Mouse (Mus musculus): ENCODE data around the gene Platr17. TPM values are rescaled to one million over a fixed set of nuclear protein-coding genes. Genes with fewer than 3 reads are reported as not detected.

Platr17 gene
- polyA plus RNA-seq, 1 experiment from 2014 or later, result not detected

DNA sequence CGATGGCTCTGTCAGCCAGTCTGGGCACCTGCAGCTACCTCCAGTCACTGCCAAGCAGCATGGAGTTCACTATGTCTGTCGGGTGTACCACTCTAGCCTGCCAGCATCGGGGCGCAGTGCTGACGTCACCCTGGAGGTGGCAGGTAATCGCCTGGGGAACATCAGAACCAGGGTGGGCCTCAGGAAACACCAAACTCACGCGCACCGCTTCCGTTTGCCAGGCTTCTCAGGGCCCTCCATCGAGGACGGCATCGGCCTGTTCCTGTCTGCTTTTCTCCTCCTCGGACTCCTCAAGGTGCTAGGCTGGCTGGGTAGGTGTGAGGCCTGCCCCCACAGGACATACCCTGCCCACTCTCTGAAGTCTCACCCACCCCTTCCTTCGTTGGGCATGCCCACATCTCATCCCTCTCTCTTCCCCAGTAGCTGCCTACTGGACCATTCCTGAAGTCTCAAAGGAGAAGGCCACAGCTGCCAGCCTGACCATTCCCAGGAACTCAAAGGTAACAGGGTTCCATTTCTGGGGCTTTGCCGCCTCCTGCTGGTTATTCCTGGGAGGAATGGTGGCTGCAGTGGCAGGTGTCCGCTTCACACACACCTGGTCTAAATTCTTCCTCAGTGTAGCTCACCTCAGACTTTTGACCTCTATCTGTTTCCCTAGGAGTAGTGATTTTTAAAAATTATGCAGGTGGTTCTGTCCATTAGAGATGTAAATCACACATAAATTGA lies 21.4 kb downstream of the Platr17 start:
- no peak overlapping the region for H3K4me2 ChIP-seq
- no peak for ATAC-seq (ENCODE audit: low FRiP score)
- H3K36me3 ChIP-seq (replicated peaks), result peaks cover 23% of the 10 kb centered on the region
- H3K9me3 ChIP-seq, result no peaks in the 10 kb centered on the region
- H3K27ac ChIP-seq, result no peak overlapping the region
- no peaks in the 10 kb centered on the region for H3K27me3 ChIP-seq
- peaks cover 23% of the 10 kb centered on the region for H3K4me1 ChIP-seq
- H3K4me3 ChIP-seq (replicated peaks), result no peak overlapping the region
- 78% methylated on average over 17 of the region's 17 CpGs for WGBS
- H3K9ac ChIP-seq, result no peak overlapping the region

DNA sequence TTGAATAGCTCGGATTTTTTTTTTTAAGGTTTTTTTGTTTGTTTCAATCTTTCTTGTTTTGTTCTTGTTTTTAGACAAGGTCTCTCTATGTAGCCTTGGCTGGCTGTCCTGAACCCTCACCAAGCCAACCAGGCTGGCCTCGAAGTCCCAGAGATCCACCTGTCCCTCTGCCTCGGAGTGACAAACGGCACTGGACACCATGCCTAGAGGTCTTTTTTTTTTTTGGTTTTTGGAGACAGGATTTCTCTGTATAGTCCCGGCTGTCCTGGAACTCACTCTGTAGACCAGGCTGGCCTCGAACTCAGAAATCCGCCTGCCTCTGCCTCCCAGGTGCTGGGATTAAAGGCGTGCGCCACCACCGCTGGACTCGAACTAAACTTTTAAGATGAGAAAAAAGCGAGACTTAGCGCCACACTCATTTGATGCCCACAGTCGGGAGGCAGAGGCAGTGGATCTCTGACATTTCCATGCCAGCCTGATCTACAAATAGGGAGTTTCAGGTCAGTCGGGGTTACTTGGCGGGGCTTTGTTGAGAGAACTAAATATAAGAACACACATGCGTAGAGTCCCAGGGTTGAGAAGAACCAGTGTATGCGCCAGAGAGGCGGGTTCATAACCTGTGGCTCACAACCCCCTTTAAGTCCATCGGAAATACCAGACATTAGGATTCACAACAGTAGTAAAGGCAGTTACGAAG lies 23.5 kb downstream of the Platr17 start:
- H3K9me3 ChIP-seq, result no peaks in the 10 kb centered on the region
- peak overlapping the region; percentile 84 for H3K4me3 ChIP-seq (replicated peaks)
- peaks cover 25% of the 10 kb centered on the region for H3K4me1 ChIP-seq
- H3K27ac ChIP-seq, result no peak overlapping the region
- H3K9ac ChIP-seq, result peak overlapping the region; percentile 94
- WGBS, result 64% methylated on average over 21 of the region's 21 CpGs
- H3K36me3 ChIP-seq (replicated peaks), result peaks cover 37% of the 10 kb centered on the region
- ATAC-seq (ENCODE audit: low FRiP score), result no peak
- H3K27me3 ChIP-seq, result no peaks in the 10 kb centered on the region
- H3K4me2 ChIP-seq, result peak overlapping the region; percentile 100

DNA sequence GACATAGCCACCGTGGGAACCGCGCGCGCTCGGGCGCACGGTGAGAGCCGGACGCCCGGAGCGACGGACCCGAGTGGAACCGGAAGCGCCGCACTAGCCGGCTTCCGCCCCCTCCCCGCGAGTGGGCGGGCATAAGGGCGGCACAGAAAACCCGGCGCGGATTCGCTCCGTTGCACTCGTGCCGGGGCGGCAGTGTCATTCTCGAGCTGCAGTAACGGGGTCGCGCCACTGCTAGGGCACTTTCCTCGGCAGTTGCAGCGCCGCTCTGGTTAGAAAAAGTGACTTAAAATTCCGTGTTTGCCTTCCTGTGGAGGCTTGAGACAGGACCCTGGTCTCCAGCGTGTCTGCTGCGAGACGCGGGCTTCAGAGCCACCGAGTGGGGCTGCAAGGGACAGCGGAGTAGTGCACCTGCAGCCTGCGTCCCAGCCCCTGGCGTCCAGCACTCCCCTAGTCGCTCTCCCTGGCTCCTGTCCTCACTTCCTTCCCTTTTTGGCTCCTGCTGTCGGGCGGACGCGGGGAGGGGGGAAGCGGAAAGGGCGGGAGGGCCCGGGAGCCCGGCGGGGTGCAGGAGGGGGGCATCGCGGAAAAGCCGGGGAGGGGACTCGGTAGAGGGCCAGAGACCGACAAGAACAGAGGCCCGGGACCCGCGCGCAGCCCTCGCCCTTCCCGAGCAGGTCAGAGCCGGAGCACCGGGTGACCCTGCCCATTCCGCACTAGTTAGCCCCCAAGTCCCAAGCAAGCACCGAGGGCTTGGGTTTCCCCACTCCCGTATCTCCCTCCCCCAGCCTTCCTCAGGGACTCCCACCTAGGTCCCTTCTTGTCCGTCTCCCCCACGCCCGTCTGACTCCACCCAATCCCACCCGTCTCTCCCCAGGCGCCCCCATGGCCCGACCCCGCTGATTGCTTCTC lies 24.7 kb downstream of the Platr17 start, which contains the start of gene Rgl2:
Gene Rgl2, plus strand, starts transcription at position 173 of the 909 bp plus-strand sequence.
- Histone ChIP-seq H3K4me2 (peak within 1 kb of the TSS; percentile 100), H3K36me3 (replicated peaks) (peaks cover 50% of the 10 kb centered on the region), H3K4me1 (peaks cover 25% of the 10 kb centered on the region), H3K27ac (peak within 1 kb of the TSS; percentile 97), H3K4me3 (replicated peaks) (peak within 1 kb of the TSS; percentile 84), H3K9ac (peak within 1 kb of the TSS; percentile 94), H3K27me3 (no peaks in the 10 kb centered on the region), H3K9me3 (no peaks in the 10 kb centered on the region)
- ATAC-seq (ENCODE audit: low FRiP score), result peak; percentile 88
- WGBS, result under 1% methylated on average over 66 of the region's 80 CpGs

DNA sequence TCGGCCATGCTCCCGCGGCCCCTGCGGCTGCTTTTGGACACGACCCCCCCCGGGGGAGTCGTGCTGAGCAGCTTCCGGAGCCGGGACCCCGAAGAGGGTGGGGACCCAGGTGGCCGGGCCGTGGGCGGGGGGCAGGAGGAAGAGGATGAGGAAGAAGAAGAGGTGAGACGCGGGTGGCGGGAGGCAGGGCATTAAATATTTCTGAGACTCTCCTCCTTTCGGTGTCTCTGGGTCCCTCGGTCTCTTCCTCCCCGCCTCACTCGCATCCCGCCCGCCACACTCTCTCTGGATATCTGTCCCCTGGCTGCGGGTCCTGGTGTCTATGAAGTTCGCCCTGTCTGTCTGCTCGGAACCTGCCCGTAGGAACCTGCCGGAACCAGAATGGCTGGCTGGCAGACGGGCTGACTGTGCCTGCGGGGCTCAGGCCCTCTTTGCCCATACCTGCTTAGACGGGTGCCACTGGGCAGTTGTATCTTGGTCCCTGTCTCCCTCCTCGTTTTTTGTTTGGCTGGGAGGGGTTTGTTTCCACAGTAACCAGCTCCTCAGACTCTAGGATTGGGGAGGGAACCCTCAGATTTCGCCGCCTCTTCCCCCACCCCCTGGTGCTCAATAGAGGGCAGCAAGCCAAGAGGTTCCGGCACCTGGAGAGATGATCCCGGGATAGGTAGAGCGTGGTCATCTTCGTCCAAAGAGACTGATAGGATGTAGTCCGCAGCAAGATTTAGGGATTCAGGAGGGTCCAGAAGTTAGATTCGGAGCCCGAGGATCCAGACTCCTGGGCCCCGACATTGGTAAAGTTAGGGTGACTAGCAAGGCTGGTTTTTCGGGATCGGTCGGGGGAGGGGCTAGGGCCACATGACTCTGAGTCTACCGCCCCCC lies 25.6 kb downstream of the Platr17 start:
- 0 out of 2 replicates have a peak, but pooled peaks have one; percentile 1 for ATAC-seq (ENCODE audit: low FRiP score)
- under 1% methylated on average over 45 of the region's 45 CpGs for WGBS

DNA sequence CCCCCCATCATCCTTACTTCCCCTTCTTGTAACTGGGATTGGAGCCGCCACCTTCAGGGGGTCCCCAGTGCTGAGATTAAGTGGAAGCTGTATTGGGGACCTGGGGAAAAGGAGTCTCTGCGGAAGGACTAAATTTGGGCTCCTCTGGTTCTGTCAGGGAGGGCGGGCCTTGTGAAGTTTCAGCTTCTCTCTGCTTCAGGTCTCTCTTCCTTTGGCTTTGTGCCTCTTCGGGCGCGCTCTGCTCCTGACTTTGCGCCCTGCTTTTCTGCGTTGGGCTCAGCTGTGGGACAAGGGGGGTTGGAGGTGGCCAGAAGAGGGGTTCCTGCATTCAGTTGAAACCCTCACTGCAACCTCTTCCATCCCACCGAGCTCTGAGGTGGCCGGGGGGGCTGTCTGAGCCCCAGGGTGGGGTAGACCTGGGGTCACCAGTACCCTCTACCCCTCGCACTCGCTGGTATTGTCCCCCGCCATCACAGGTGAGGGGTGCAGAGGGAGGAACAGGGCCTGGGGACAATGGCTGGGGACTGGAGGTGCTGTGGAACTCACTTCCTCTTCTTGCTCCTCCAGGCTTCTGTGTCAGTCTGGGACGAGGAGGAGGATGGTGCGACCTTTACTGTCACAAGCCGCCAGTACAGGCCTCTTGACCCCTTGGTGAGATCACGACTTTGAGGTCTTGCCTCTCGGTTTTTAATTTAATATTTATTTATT lies 26.4 kb downstream of the Platr17 start:
- Histone ChIP-seq H3K4me1 (peaks cover 25% of the 10 kb centered on the region), H3K9ac (peak overlapping the region; percentile 94), H3K27ac (no peak overlapping the region), H3K4me2 (peak overlapping the region; percentile 100), H3K4me3 (replicated peaks) (peak overlapping the region; percentile 84), H3K27me3 (no peaks in the 10 kb centered on the region), H3K9me3 (no peaks in the 10 kb centered on the region), H3K36me3 (replicated peaks) (peaks cover 52% of the 10 kb centered on the region)
- WGBS, result 41% methylated on average over 18 of the region's 18 CpGs
- ATAC-seq (ENCODE audit: low FRiP score), result no peak

More for the DNA sequence above, 25.6 kb downstream of the Platr17 start:
- Histone ChIP-seq H3K4me3 (replicated peaks) (peak overlapping the region; percentile 84), H3K4me1 (peaks cover 25% of the 10 kb centered on the region), H3K9ac (peak overlapping the region; percentile 94), H3K9me3 (no peaks in the 10 kb centered on the region), H3K27me3 (no peaks in the 10 kb centered on the region), H3K4me2 (peak overlapping the region; percentile 100), H3K27ac (peak overlapping the region; percentile 97), H3K36me3 (replicated peaks) (peaks cover 52% of the 10 kb centered on the region)

DNA sequence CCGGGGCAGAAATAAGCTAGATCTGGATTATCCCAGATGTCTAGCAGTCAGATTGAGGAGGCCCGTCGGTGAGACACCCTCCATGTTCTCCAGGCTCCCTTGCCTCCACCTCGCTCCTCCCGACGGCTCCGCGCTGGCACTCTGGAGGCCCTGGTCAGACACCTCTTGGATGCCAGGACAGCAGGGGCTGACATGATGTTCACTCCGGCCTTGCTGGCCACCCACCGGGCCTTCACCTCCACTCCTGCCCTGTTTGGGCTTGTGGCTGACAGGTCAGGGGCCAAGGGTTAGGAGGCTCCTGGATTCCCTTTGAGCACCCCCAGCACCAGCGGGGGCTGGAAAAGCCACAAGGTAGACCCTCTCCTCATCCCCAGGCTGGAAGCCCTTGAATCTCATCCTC lies 27.0 kb downstream of the Platr17 start:
- Histone ChIP-seq H3K27me3 (no peaks in the 10 kb centered on the region), H3K36me3 (replicated peaks) (peaks cover 51% of the 10 kb centered on the region), H3K9me3 (no peaks in the 10 kb centered on the region), H3K27ac (no peak overlapping the region), H3K4me3 (replicated peaks) (no peak overlapping the region), H3K4me2 (no peak overlapping the region), H3K9ac (no peak overlapping the region), H3K4me1 (peaks cover 25% of the 10 kb centered on the region)
- ATAC-seq (ENCODE audit: low FRiP score), result no peak
- WGBS, result 93% methylated on average over 11 of the region's 11 CpGs

DNA sequence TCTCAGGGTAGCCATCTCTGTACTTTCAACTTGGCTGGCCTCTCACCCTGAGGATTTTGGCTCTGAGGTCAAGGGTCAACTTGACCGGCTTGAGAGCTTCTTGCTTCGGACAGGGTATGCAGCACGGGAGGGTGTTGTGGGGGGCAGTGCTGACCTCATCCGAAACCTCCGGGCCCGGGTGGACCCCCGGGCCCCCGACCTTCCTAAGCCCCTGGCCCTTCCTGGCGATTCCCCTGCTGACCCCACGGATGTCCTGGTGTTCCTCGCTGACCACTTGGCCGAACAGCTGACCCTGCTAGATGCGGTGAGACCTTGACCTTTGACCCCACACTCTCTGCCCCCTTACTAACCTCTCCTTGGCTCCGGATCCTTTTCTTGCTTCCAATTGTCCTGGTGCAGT lies 27.5 kb downstream of the Platr17 start:
- H3K9ac ChIP-seq, result no peak overlapping the region
- no peak overlapping the region for H3K4me2 ChIP-seq
- H3K4me1 ChIP-seq, result peaks cover 25% of the 10 kb centered on the region
- H3K9me3 ChIP-seq, result no peaks in the 10 kb centered on the region
- no peaks in the 10 kb centered on the region for H3K27me3 ChIP-seq
- WGBS, result 89% methylated on average over 14 of the region's 14 CpGs
- no peak overlapping the region for H3K4me3 ChIP-seq (replicated peaks)
- H3K36me3 ChIP-seq (replicated peaks), result peaks cover 54% of the 10 kb centered on the region
- H3K27ac ChIP-seq, result no peak overlapping the region
- ATAC-seq (ENCODE audit: low FRiP score), result no peak

DNA sequence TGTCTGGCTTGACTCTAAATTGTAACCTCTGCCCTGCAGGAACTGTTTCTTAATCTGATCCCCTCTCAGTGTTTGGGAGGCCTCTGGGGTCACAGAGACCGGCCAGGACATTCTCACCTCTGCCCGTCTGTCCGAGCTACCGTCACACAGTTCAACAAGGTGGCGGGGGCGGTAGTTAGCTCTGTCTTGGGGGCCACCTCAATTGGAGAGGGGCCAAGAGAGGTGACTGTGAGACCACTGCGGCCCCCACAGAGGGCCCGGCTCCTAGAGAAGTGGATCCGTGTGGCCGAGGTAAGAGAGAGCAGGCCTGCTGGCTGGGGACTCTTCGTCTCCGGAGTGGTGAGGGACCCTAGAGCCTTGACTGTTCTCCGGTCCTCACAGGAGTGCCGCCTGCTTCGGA lies 28.0 kb downstream of the Platr17 start:
- Histone ChIP-seq H3K36me3 (replicated peaks) (peaks cover 56% of the 10 kb centered on the region), H3K4me1 (peaks cover 22% of the 10 kb centered on the region), H3K4me2 (no peak overlapping the region), H3K9me3 (no peaks in the 10 kb centered on the region), H3K27me3 (no peaks in the 10 kb centered on the region), H3K4me3 (replicated peaks) (no peak overlapping the region), H3K9ac (no peak overlapping the region), H3K27ac (no peak overlapping the region)
- WGBS, result 93% methylated on average over 15 of the region's 15 CpGs
- no peak for ATAC-seq (ENCODE audit: low FRiP score)

DNA sequence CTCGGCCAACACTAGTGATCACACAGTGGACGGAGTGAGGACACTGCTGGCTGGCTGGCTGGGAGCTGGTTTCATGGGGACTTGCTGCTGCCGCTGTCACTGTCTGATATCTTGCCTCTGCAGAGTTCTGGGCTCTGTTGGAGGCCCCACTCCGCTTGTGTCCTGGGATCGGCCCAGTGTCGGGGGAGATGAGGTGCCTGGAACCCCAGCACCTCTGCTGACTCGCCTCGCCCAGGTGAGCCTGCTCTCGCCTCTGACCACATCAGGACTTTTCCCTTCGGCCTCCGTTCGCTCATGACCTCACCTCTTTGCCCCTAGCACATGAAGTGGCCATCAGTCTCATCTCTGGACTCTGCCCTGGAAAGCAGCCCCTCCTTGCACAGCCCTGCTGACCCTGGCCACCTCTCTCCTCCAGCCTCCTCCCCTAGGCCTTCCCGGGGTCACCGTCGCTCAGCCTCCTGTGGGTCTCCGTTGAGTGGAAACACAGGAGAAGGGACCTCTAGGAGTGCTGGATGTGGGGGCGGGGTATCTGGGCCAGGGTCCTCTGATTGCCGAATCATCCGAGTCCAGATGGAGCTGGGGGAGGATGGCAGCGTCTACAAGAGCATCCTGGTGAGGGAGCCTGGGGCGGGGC lies 30.6 kb downstream of the Platr17 start:
- peaks cover 22% of the 10 kb centered on the region for H3K4me1 ChIP-seq
- no peaks in the 10 kb centered on the region for H3K27me3 ChIP-seq
- H3K27ac ChIP-seq, result no peak overlapping the region
- H3K9me3 ChIP-seq, result no peaks in the 10 kb centered on the region
- WGBS, result 89% methylated on average over 21 of the region's 21 CpGs
- H3K4me2 ChIP-seq, result no peak overlapping the region
- H3K4me3 ChIP-seq (replicated peaks), result no peak overlapping the region
- peaks cover 63% of the 10 kb centered on the region for H3K36me3 ChIP-seq (replicated peaks)
- H3K9ac ChIP-seq, result no peak overlapping the region
- ATAC-seq (ENCODE audit: low FRiP score), result no peak

DNA sequence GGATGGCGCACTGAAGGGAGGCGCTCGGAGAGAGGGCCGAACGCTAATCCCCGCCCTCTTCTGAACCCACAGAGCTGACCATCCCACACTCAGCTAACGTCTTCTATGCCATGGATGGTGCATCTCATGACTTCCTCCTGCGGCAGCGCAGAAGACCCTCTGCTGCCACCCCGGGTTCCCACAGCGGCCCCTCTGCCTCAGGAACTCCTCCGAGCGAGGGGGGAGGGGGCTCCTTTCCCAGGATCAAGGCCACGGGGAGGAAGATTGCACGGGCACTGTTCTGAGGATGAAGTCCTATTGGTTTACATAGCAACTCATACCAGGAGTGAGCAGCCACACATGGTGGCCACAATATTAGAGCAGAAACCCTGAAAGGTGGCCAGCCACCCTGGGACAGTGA lies 32.1 kb downstream of the Platr17 start:
- ATAC-seq (ENCODE audit: low FRiP score), result no peak
- H3K4me2 ChIP-seq, result no peak overlapping the region
- no peaks in the 10 kb centered on the region for H3K9me3 ChIP-seq
- WGBS, result 87% methylated on average over 15 of the region's 15 CpGs
- no peak overlapping the region for H3K9ac ChIP-seq
- H3K27ac ChIP-seq, result no peak overlapping the region
- H3K4me1 ChIP-seq, result peaks cover 22% of the 10 kb centered on the region
- no peak overlapping the region for H3K4me3 ChIP-seq (replicated peaks)
- no peaks in the 10 kb centered on the region for H3K27me3 ChIP-seq
- H3K36me3 ChIP-seq (replicated peaks), result peaks cover 64% of the 10 kb centered on the region

All from forebrain, embryonic 12.5 days (tissue).